In the genomic region with DNA sequence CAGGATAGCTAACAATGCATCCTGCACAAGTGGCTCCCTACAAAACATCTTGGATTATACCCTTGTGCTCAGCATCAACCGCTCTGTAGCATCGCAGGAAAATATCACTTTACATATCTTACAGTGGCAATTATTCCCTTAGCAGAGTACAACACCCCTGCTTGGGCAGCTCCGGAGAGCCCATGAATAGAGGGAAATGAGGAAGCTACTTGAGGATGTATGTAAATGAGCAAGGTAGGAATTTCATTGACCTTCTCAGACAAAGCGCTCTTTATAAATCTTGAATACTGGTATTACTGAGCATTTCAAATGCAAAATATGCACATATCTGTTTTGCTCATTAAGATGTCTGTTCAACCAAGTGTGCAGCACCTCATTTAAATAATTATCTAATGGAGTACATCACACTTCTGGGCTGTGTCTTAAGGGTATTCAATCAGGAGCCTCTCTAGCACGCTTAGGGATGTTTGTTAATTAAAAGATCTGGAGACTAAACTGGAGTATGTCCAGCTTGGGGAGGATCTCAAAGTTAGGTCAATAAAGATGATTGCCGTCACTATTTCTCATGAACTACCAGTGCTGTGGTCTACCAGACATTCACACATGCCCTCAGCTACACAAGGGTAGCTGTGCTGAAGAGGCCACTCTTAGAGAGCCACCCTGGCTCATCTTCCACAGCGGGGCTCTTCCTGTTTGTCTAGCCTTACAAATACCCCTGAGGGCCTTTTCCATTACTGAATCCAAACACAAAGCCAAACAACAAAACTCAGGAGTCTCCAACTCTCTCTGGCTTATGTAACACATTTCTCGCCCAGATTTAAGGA, we compare ENCODE assay signal across 26 mouse cellular contexts. TPM values are rescaled to one million over a fixed set of nuclear protein-coding genes. Genes with fewer than 3 reads are reported as not detected.
DNase-seq lines count a peak whose midpoint lies in the region; ATAC-seq and TF ChIP-seq lines count a peak whose summit lies in the region.
"Had no signal": no experiment of that assay in that cellular context is flagged by ENCODE, and none has a peak within 500 bp of the region (broad histone marks: within the 10 kb centered on the region; RNA-seq: fewer than 3 reads in every experiment).

No protein-coding gene starts in this region.

- H3K27ac ChIP-seq in midbrain, embryonic 11.5 days (ENCODE audit: low read depth, low read length) = no peak overlapping the region
- no peak overlapping the region for H3K27ac ChIP-seq in midbrain, embryonic 10.5 days (replicated peaks)
- no peak overlapping the region for H3K27ac ChIP-seq in forebrain, embryonic 13.5 days
- no peak overlapping the region; the same call in 1 of the 2 replicates for H3K27ac ChIP-seq in hindbrain, embryonic 16.5 days (ENCODE audit: low read depth, low read length)
- no peak overlapping the region for H3K27ac ChIP-seq in layer of hippocampus, adult 2 months
- H3K27ac ChIP-seq: embryonic facial prominence, embryonic 15.5 days; hindbrain, embryonic 15.5 days; kidney, embryonic 15.5 days; left cerebral cortex, adult 2 months; liver, embryonic 13.5 days had no signal

- no peaks in the 10 kb centered on the region for H3K36me3 ChIP-seq in midbrain, embryonic 11.5 days (ENCODE audit: control insufficient read depth, insufficient read depth, low read length)
- H3K36me3 ChIP-seq in midbrain, embryonic 10.5 days = no peaks in the 10 kb centered on the region
- H3K36me3 ChIP-seq in forebrain, embryonic 13.5 days (ENCODE audit: poor library complexity, severe bottlenecking) = no peaks in the 10 kb centered on the region
- no peaks in the 10 kb centered on the region for H3K36me3 ChIP-seq in hindbrain, embryonic 16.5 days (ENCODE audit: control insufficient read depth, insufficient read depth, low read length)
- H3K36me3 ChIP-seq: embryonic facial prominence, embryonic 15.5 days; G1E; heart, embryonic 12.5 days; hindbrain, embryonic 15.5 days; kidney, embryonic 15.5 days; liver, embryonic 13.5 days had no signal

- no peak overlapping the region for H3K4me2 ChIP-seq in midbrain, embryonic 11.5 days
- no peak overlapping the region for H3K4me2 ChIP-seq in forebrain, embryonic 13.5 days
- H3K4me2 ChIP-seq in hindbrain, embryonic 16.5 days (ENCODE audit: low read length) = no peak overlapping the region
- H3K4me2 ChIP-seq: embryonic facial prominence, embryonic 15.5 days; heart, embryonic 12.5 days; hindbrain, embryonic 15.5 days; kidney, embryonic 15.5 days; liver, embryonic 13.5 days had no signal

- H3K9me3 ChIP-seq in midbrain, embryonic 11.5 days (ENCODE audit: control insufficient read depth, low read length) = no peaks in the 10 kb centered on the region
- H3K9me3 ChIP-seq in midbrain, embryonic 10.5 days (replicated peaks) = no peaks in the 10 kb centered on the region
- H3K9me3 ChIP-seq in forebrain, embryonic 13.5 days (replicated peaks) = no peaks in the 10 kb centered on the region
- no peaks in the 10 kb centered on the region for H3K9me3 ChIP-seq in hindbrain, embryonic 16.5 days (ENCODE audit: control insufficient read depth, low read length)
- H3K9me3 ChIP-seq: embryonic facial prominence, embryonic 15.5 days; G1E; heart, embryonic 12.5 days; hindbrain, embryonic 15.5 days; kidney, embryonic 15.5 days; liver, embryonic 13.5 days had no signal

- no peak for DNase-seq in midbrain, embryonic 11.5 days (ENCODE audit: low spot score, missing footprints)
- no peak for DNase-seq in midbrain, embryonic 10.5 days (ENCODE audit: low spot score)
- DNase-seq in R1 (ENCODE audit: low read depth, low spot score) = peak; percentile 73
- no peak for DNase-seq in layer of hippocampus, adult 2 months (ENCODE audit: low spot score in 2 of 2)
- DNase-seq in gastrocnemius, postnatal 10 days = no peak
- DNase-seq: adrenal gland, adult 8-10 months; cerebellum, adult 2 months; gastrocnemius, postnatal 25 days; heart, adult 18-20 months; heart, postnatal 10 days; liver, embryonic 13.5 days; lung, adult 2 months; lung, postnatal 14 days; right cerebral cortex, postnatal 4 days; thymus, postnatal 14 days had no signal

- TF ChIP-seq CTCF in layer of hippocampus, adult 2 months (conservative IDR thresholded peaks at IDR 0.05) = no peak

- no peaks in the 10 kb centered on the region for H3K27me3 ChIP-seq in midbrain, embryonic 11.5 days (ENCODE audit: control insufficient read depth, insufficient read depth, low read length)
- no peaks in the 10 kb centered on the region for H3K27me3 ChIP-seq in midbrain, embryonic 10.5 days (ENCODE audit: low read depth, poor library complexity, severe bottlenecking)
- no peaks in the 10 kb centered on the region for H3K27me3 ChIP-seq in forebrain, embryonic 13.5 days
- no peaks in the 10 kb centered on the region for H3K27me3 ChIP-seq in hindbrain, embryonic 16.5 days (replicated peaks; ENCODE audit: control insufficient read depth, insufficient read depth, low read length)
- H3K27me3 ChIP-seq: embryonic facial prominence, embryonic 15.5 days; hindbrain, embryonic 15.5 days; kidney, embryonic 15.5 days; liver, embryonic 13.5 days had no signal

- peak; percentile 27; the same call in 1 of the 2 replicates for ATAC-seq in midbrain, embryonic 11.5 days (ENCODE audit: low FRiP score)
- ATAC-seq in forebrain, embryonic 13.5 days = peak; percentile 83
- 0 out of 2 replicates have a peak, but pooled peaks have one; percentile 40 for ATAC-seq in hindbrain, embryonic 16.5 days
- ATAC-seq: activated CD4-positive, CD25-positive, alpha-beta regulatory T cell, adult 4 months; intestine, postnatal 0 days; Patski had no signal

- H3K9ac ChIP-seq in midbrain, embryonic 11.5 days (ENCODE audit: low read length) = no peak overlapping the region
- no peak overlapping the region for H3K9ac ChIP-seq in forebrain, embryonic 13.5 days
- H3K9ac ChIP-seq in hindbrain, embryonic 16.5 days (ENCODE audit: low read depth, low read length) = no peak overlapping the region
- H3K9ac ChIP-seq: embryonic facial prominence, embryonic 15.5 days; heart, embryonic 12.5 days; hindbrain, embryonic 15.5 days; kidney, embryonic 15.5 days; liver, embryonic 13.5 days had no signal

- H3K4me3 ChIP-seq in midbrain, embryonic 11.5 days (ENCODE audit: low read depth, low read length) = no peak overlapping the region
- no peak overlapping the region for H3K4me3 ChIP-seq in midbrain, embryonic 10.5 days
- no peak overlapping the region for H3K4me3 ChIP-seq in forebrain, embryonic 13.5 days
- no peak overlapping the region for H3K4me3 ChIP-seq in hindbrain, embryonic 16.5 days (ENCODE audit: low read length)
- no peak overlapping the region for H3K4me3 ChIP-seq in layer of hippocampus, adult 2 months
- H3K4me3 ChIP-seq: embryonic facial prominence, embryonic 15.5 days; heart, embryonic 12.5 days; hindbrain, embryonic 15.5 days; kidney, embryonic 15.5 days; left cerebral cortex, adult 2 months; liver, embryonic 13.5 days had no signal

- WGBS in midbrain, embryonic 11.5 days = 76% methylated on average over 8 of the region's 8 CpGs
- 79% methylated on average over 8 of the region's 8 CpGs for WGBS in midbrain, embryonic 10.5 days
- 50% methylated on average over 8 of the region's 8 CpGs for WGBS in forebrain, embryonic 13.5 days
- 49% methylated on average over 8 of the region's 8 CpGs for WGBS in hindbrain, embryonic 16.5 days

- H3K4me1 ChIP-seq in midbrain, embryonic 11.5 days (ENCODE audit: control insufficient read depth, insufficient read depth, low read length) = no peaks in the 10 kb centered on the region
- H3K4me1 ChIP-seq in midbrain, embryonic 10.5 days = no peaks in the 10 kb centered on the region
- peaks cover 10% of the 10 kb centered on the region for H3K4me1 ChIP-seq in forebrain, embryonic 13.5 days
- no peaks in the 10 kb centered on the region for H3K4me1 ChIP-seq in hindbrain, embryonic 16.5 days (ENCODE audit: control insufficient read depth, insufficient read depth, low read depth, low read length)
- H3K4me1 ChIP-seq: embryonic facial prominence, embryonic 15.5 days; heart, embryonic 12.5 days; hindbrain, embryonic 15.5 days; kidney, embryonic 15.5 days; liver, embryonic 13.5 days had no signal

RNA-seq across cellular contexts. Expression of gene Slc35d3, which starts 15.2 kb away (rescaled TPM):
- polyA plus RNA-seq in midbrain, embryonic 11.5 days (2014; fragmentation: Nextera tagmentation; extraction: Ambion mirVana) = 0.63 and 0.68 TPM in 2 replicates
- 0.90 and 0.97 TPM in 2 replicates for polyA plus RNA-seq in midbrain, embryonic 10.5 days (2016; fragmentation: Nextera tagmentation; extraction: Ambion mirVana)
- 0.19 and 0.50 TPM in 2 replicates for polyA plus RNA-seq in forebrain, embryonic 13.5 days (2015; fragmentation: Nextera tagmentation; extraction: Ambion mirVana)
- polyA plus RNA-seq in hindbrain, embryonic 16.5 days (2015; fragmentation: Nextera tagmentation; extraction: Ambion mirVana) = 2.4 and 2.9 TPM in 2 replicates
- total RNA-seq in layer of hippocampus, adult 2 months (2021) = under 1 TPM; 0.31 to 0.52 TPM
- not detected for total RNA-seq in gastrocnemius, postnatal 10 days (2021)
- total RNA-seq: gastrocnemius, postnatal 25 days; heart, adult 18-20 months; heart, postnatal 10 days had no signal
- polyA plus RNA-seq: activated CD4-positive, CD25-positive, alpha-beta regulatory T cell, adult 4 months; G1E; Patski had no signal

Comparison
In these comparisons a context has a peak if more than half of its experiments do, and no peak if none do; other contexts are left out.
1. ATAC-seq: peak in every context shown above with its lines; median percentile 83 in forebrain, embryonic 13.5 days; 40 in hindbrain, embryonic 16.5 days; 27 in midbrain, embryonic 11.5 days.